Mouse (Mus musculus): Measurements from ENCODE around the gene Tgfb1.

Gene Tgfb1

DNA sequence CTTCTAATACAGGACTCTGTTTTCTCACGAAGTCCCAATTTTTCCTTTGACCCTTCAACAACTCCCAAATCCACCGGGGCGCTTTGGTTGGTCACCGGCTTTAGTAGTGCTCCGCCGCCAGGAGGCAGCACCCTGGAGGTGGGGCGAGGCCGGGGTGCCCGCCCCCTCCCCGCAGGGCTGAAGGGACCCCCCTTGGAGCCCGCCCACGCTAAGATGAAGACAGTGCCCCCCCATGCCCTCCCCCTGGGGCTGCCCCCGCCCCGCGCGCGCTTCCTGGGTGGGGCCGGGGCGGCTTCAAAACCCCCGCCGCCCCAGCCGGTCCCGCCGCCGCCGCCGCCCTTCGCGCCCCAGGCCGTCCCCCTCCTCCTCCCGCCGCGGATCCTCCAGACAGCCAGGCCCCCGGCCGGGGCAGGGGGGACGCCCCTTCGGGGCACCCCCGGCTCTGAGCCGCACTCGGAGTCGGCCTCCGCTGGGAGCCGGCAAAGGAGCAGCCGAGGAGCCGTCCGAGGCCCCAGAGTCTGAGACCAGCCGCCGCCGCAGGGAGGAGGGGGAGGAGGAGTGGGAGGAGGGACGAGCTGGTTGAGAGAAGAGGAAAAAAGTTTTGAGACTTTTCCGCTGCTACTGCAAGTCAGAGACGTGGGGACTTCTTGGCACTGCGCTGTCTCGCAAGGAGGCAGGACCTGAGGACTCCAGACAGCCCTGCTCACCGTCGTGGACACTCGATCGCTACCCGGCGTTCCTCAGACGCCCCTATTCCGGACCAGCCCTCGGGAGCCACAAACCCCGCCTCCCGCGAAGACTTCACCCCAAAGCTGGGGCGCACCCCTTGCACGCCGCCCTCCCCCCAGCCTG lies at the start of gene Tgfb1:
Gene Tgfb1 (plus strand): TSS at position 323 of the 852 bp plus-strand sequence.
- DNase-seq = no peak

DNA sequence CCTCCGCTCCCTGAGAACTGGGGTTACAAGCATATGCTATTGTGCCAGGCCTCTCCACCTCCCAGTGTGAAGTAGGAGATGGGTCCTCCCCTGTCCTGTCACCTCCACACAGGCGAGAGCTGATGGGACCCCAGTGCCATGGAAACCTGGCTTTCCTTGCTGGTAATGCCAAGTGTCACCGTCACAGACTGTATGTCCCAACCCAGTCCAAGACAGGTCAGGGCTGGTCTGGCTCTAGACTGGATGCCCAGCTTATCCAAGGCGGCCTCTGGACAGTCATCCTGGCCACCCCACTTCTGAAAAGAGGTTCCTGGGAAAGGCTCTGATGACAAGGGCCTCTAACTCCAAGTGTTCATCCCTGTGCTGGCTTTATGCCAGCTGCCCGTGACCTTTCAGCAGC lies 49.7 kb upstream of the Tgfb1 start:
- DNase-seq = no peak

- peak; percentile 57 to 68 for DNase-seq
Measured at GRCm38 (mm10) chr7:25639754-25640153, 47.0 kb upstream of the Tgfb1 start.

- no peak for DNase-seq
Measured at GRCm38 (mm10) chr7:25644136-25644535, 42.7 kb upstream of the Tgfb1 start.

DNA sequence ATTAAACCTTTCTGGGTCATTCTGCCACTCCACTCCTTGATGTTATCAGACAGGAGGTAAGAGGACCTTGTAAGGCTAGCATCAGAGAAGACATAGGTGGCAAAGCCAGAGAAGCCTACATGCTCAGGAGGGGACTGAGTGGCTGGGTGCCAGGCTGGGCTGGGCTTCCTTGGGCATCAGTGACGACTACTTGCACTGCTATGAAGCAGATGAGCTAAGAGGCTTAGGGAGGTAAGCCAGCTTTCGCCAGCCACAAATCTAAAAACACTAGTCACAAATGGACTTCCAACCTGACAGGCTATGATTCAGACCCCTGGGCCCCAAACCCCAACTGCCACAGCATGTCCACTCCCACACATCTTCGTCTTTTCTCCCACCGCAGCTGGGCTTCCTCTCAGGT lies 42.2 kb upstream of the Tgfb1 start:
- no peak for DNase-seq

GRCm38 (mm10) chr7:25645074-25645473 lies 41.7 kb upstream of the Tgfb1 start:
- DNase-seq = no peak

GRCm38 (mm10) chr7:25647574-25648123 lies 39.2 kb upstream of the Tgfb1 start:
- no peak for DNase-seq

GRCm38 (mm10) chr7:25649839-25650238 lies 37.0 kb upstream of the Tgfb1 start:
- no peak for DNase-seq

DNA sequence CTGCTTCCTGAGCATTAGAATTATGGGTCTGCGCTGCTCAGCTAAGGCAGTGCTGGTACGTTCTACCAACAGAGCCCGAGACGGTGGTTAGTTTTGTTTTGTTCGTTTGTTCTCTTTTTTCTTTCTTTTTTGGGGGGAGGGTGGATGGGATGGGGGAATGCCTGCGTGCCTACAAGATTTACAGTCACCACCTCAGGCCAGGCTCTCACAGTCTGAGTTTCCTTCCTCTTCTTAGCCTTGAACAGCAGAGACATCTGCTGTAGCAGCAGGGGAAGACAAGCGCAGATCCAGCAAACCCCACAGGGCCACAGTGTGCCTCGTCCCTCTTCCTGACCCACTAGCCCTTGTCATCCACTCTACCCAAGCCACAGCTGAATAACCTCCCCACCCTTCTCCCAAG lies 35.5 kb upstream of the Tgfb1 start:
- DNase-seq = no peak

- DNase-seq = no peak
Measured at GRCm38 (mm10) chr7:25652244-25652759, 34.5 kb upstream of the Tgfb1 start.

GRCm38 (mm10) chr7:25655601-25656428 lies 31.0 kb upstream of the Tgfb1 start:
- peak; percentile 51 to 63 for DNase-seq

DNA sequence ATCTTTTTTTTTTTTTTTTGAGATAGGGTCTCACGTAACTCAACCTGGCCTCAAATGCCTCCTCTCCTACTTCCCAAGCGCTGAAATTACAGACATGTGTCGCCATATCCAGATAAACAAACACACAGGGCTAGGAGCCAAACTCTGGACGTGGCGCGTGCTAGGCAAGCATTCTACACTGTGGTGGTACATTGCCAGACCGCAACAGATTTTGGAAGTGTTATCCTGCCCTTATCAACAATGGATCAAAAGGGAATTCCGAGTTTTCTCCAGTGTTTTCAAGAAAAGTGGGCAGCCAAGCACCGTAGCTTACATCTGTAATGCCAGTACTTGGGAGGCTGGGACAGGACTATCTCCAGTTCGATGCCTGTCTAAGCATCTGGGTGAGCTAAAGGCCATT lies 29.0 kb upstream of the Tgfb1 start:
- DNase-seq = no peak

- peak; percentile 99 for DNase-seq
Measured at GRCm38 (mm10) chr7:25658657-25659472, 27.9 kb upstream of the Tgfb1 start, which contains the start of the genes Bckdha and Exosc5. Gene Bckdha (minus strand): TSS chr7:25658981. Gene Exosc5 (plus strand): TSS chr7:25659164.

DNA sequence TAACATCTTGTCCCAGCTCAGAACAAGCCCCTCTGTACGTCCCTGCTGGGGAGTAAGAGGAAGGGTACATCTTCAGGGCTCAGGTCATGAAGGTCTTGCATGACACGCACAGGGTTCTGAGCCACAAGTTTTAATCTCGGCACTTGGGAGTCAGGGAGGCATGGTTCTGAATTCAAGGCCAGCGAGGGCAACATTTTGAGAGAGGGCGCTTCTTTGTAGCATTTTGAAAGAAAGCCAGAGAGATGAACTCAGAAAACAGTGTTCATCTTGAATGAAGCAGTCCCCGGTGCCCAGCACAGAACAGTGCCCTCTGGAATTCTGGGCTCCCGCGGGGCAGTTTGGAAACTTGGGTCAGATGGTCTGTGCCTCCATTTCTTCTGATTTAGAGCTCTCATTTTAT lies 20.4 kb upstream of the Tgfb1 start:
- DNase-seq = no peak

DNA sequence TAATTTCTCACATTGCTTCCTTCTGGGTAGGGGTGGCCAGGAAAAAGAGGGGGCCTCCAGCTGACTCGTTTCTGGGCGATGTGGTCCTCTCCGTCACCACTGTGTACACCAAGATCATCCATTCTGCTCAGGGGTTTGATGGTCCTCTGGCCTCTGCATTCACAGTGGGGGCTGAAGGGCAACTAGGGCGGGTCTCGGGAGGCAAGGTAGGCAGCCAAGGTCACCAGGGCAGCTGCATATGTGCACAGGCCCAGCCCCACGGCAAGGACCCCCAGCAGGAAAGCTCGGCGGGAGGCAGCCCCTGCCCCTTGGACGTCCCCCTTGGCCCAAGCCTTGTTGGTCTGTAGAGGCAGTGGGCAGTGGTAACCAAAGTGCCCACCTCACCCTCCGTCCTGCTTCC lies 17.6 kb upstream of the Tgfb1 start:
- no peak for DNase-seq

DNA sequence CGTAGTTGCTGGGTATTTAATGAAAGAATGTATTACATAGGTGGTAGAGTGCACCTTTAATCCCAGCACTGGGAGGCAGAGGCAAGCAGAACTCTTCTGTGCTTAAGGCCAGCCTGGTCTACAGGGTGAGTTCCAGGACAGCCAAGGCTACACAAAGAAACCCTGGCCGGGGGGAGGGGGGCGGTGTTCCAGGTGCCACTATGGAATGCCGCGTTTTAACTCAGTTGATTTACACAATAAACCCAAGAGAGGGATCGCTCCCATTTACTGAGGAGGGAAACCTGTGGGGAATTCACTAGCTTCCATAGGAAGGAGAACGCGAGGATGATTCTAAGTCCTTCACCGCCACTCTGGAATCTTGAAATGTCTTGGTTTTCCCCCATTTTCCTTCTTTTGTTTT lies 17.2 kb upstream of the Tgfb1 start:
- DNase-seq = no peak

DNA sequence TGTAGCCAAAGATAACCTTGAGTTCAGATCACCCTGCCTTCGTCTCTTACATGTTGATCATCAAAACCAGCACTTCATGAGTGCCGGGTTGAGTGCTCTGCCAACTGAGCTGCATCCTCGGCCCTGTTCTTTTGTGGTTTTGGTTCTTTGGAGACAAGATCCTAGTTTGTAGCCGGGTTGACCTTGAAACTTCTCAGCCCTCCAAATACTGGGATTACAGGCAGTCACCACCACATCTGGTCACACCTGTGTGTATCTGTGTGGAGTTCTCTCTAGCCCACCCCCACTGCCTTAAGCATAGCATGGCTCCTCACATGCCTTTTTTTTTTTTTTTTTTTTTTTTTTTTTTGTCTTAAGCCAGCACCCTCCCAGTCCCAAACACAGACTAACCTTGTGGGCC lies 16.7 kb upstream of the Tgfb1 start:
- DNase-seq = no peak

- no peak for DNase-seq
Measured at GRCm38 (mm10) chr7:25671686-25672085, 15.1 kb upstream of the Tgfb1 start.

DNA sequence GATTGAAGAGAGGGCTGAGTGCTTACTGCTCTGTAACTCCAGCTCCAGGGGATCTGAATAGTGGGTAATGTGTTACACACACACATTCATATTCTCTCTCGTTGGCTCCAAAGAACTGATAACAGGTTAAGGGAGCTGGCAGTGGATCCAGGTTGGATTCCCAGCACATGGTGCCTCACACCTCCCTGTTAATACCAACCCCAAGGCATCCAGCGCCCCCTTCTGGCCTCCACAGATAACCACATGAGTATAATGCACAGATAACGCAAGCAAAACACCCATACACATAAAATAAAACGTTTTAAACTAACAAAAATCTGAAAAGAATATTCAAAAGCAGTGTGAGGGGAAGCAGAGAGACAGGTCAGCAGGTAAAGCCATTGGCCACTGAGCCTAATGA lies 14.4 kb upstream of the Tgfb1 start:
- DNase-seq = no peak

DNA sequence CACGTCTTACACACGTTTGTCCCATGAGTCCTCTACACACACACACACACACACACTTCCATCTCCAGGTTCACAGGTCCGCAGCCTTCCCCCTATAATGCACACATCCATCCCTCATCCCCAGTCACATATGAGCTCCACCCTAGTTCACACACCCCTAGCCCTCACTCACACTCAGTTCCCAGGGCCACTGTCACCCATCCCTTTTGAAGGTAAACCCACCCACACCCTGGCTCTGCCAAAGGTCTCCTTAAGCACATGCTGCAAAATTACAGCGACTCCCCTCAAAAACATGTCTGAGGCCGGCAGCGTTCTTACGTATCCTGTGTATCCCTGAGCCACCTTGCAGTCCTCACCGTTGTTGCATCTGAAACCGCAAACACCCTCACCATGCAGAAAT lies 12.5 kb upstream of the Tgfb1 start:
- no peak for DNase-seq

- DNase-seq = no peak
Measured at GRCm38 (mm10) chr7:25674719-25675300, 12.0 kb upstream of the Tgfb1 start, which contains the start of gene Tmem91. Gene Tmem91 (minus strand): TSS chr7:25675166.

DNA sequence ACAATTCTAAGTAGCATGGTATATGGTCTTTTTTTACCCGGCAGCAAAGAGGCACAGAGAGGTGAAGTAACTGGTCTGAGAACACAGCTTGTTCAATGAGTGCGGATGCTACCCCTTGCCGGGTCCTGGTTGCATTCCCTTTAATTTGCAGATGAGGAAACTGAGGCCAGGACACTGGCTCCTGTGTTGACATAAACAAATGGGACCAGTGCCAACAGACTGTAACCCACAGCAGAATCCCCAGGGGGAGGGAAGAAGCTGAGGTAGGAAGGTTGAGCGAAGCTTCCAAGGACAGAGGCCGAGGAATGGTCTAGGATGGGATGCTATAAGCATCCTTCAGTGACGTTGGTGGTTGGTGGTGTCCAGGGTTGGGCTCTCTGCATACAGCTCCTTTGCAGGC lies 11.4 kb upstream of the Tgfb1 start:
- DNase-seq = no peak

Measured in cerebellum, adult 18-20 months (tissue).